Mouse (Mus musculus) gastrocnemius, postnatal 4 days (tissue): ENCODE data around the gene Hddc3. TPM values are rescaled to one million over a fixed set of nuclear protein-coding genes. Genes with fewer than 3 reads are reported as not detected.
"Not testable (repeated sequence)": the region's sequence is repeated elsewhere in the genome, so short reads cannot be mapped to it uniquely, and the experiment has no call there.

Experiments used
- DNase-seq, 2 experiments: peaks; one replicate each; pipeline ENCODE4 v3.0.0; 2021 to 2022; ENCODE audit warnings: low spot score in 2 of 2, mixed read lengths in 2 of 2
- total RNA-seq, 2 experiments: library from RNA; stranded (reverse); gene quantifications; 2 replicates each; pipeline ENCODE4 v1.2.3; 2021

Gene Hddc3
- total RNA-seq, 2 experiments from 2014 or later: 48.0 to 48.3 TPM

GRCm38 (mm10) chr7:80394600-80394999, 51.7 kb downstream of the Hddc3 start:
- DNase-seq: no peak

GRCm38 (mm10) chr7:80396427-80396826, 53.5 kb downstream of the Hddc3 start:
- DNase-seq: not testable (repeated sequence)

DNA sequence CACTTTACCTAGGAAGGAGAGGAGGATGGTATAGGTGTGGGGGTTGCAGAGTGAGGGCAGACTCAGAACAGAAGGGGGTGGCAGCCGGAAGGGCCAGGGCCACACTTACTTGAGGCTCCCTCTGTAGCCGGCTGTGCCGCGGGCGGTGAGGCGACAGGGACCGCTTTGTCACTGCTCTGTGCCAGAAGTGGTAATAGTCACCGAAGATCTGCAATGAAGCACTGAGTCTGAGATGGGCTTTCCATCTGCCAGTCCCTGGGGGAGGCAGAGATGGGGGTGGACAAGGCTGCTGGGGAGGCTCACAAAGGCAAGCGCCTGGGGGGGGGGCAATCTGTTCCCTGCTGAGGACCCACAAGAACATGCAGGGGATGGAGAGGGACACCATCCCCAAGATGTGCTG, 55.1 kb downstream of the Hddc3 start:
- DNase-seq: no peak

DNA sequence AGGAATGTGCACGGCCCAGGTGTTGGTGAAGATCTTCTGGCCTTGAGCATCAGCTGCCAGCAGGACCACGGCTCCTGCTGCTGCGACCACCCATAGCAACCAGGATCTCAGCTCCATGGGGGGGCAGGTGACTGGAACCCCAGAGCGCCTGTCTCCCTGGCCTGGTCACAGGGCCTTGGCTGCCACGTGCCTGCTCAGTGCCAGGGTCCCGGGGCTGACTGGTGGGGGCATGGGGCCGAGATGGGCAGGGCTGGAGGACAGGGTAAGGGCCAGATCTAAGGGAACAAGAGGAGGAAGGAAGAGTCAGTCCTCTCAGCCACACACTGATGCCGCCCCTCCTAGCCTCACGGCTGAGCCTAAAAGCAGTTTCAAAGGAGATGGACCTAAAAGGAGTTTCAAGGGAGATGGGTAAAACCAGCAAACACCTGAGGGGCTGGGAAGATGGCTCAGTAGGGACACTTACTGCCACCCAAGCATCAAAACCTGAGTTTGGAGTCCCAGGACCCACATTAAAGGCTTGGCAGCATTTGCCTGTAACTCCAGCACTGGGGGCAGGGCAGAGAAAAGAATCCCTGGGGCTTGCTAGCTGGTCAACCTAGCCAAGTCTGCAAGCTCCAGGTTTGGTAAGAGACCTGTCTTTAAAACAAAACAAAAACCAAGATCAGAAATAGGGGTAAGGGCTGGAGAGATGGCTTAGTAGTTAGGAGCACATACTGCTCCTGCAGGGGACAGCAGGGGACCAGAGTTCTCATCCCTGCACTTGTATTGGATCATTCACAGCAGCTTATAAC, 55.9 kb downstream of the Hddc3 start:
- DNase-seq: no peak

DNA sequence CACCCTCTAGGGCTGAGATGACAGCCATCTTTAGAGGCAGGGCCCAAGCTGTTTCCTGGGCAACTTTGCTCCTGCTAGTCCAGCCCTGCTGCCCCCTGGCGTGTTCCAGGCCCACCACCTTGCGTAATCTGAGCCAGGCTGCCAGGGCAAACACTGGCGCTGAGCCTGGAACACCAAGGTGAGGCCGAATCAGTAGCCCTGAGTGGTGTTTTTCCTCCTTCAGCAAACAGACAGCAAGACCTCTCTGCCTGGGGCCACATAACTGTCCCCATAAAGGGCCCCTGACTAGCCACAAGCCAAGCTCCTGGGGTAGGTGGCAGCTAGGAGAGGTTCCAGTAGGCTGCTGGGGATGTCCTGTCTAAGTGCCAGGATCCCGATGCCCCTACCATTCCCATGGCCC, 57.2 kb downstream of the Hddc3 start:
- no peak for DNase-seq

Other genes with a start within 250 kb of the Hddc3 start
- gene Idh2, start 227.7 kb upstream of the Hddc3 start, total RNA-seq: 100 to 1,000 TPM; 433 to 473 TPM
- 1 to 10 TPM; 5.4 to 5.6 TPM for gene Sema4b, start 156.3 kb upstream of the Hddc3 start, total RNA-seq
- 10 to 100 TPM; 21.1 to 21.2 TPM for gene Cib1, start 110.3 kb upstream of the Hddc3 start, total RNA-seq
- 1 to 10 TPM; 1.7 to 1.9 TPM for gene Gdpgp1, start 110.2 kb upstream of the Hddc3 start, total RNA-seq
- under 1 TPM; 0.36 to 0.61 TPM for gene Ttll13, start 96.7 kb upstream of the Hddc3 start, total RNA-seq
- gene Ngrn, start 81.9 kb upstream of the Hddc3 start, total RNA-seq: 10 to 100 TPM; 24.4 to 24.6 TPM
- gene Vps33b, start 73.5 kb upstream of the Hddc3 start, total RNA-seq: 1 to 10 TPM; 7.9 to 8.1 TPM
- 10 to 100 TPM; 40.0 to 41.4 TPM for gene Prc1, start 48.7 kb upstream of the Hddc3 start, total RNA-seq
- 10 to 100 TPM in 1 of 2 experiments, 1 to 10 TPM in 1; 9.4 to 10.4 TPM for gene Rccd1, start 18.6 kb upstream of the Hddc3 start, total RNA-seq
- 10 to 100 TPM; 18.4 to 19.4 TPM for gene Unc45a, start 2.1 kb upstream of the Hddc3 start, total RNA-seq
- gene Man2a2, start 28.3 kb downstream of the Hddc3 start, total RNA-seq: 10 to 100 TPM; 87.2 to 91.1 TPM
- gene Fes, start 44.8 kb downstream of the Hddc3 start, total RNA-seq: 10 to 100 TPM; 16.7 to 18.1 TPM
- 10 to 100 TPM; 73.8 to 77.6 TPM for gene Furin, start 62.3 kb downstream of the Hddc3 start, total RNA-seq
- gene Blm, start 192.0 kb downstream of the Hddc3 start, total RNA-seq: 10 to 100 TPM in 1 of 2 experiments, 1 to 10 TPM in 1; 8.3 to 10.7 TPM